In the genomic region with DNA sequence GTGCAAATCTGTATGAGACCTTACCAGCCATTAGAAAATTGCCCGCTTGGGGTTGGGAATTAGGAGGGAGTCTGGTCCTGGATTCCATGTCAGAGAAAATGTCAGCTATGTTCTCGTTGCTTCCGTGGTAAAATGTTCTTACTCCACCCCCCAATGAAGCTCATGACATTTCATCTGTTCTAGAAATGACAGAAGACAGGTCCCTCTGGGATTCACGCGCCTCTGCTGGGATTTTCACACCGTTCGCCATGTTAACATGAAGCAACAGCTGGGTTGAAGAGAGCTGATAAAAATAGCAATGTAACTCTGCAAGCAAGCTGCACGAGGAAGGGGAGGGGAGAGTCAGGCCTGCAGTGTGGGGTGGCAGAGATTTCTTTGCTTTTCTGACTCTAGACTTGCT, we compare ENCODE assay signal across 10 mouse cellular contexts. TPM values are rescaled to one million over a fixed set of nuclear protein-coding genes. Genes with fewer than 3 reads are reported as not detected.
DNase-seq lines count a peak whose midpoint lies in the region; ATAC-seq and TF ChIP-seq lines count a peak whose summit lies in the region.
"Had no signal": no experiment of that assay in that cellular context is flagged by ENCODE, and none has a peak within 500 bp of the region (broad histone marks: within the 10 kb centered on the region; RNA-seq: fewer than 3 reads in every experiment).

No protein-coding gene starts in this region.

- 0 out of 2 replicates have a peak, but pooled peaks cover 4% of the 10 kb centered on the region for H3K4me1 ChIP-seq in forebrain, postnatal 0 days (ENCODE audit: insufficient read depth)
- H3K4me1 ChIP-seq in heart, embryonic 16.5 days (ENCODE audit: control insufficient read depth, insufficient read depth, low read length) = peaks cover 9% of the 10 kb centered on the region

- H3K4me2 ChIP-seq in forebrain, postnatal 0 days (ENCODE audit: low read depth) = no peak overlapping the region
- peak overlapping the region; percentile 4; the same call in 1 of the 2 replicates for H3K4me2 ChIP-seq in heart, embryonic 16.5 days (ENCODE audit: low read depth, low read length)

- H3K36me3 ChIP-seq in forebrain, postnatal 0 days (ENCODE audit: insufficient read depth) = no peaks in the 10 kb centered on the region
- H3K36me3 ChIP-seq in heart, embryonic 16.5 days (ENCODE audit: control insufficient read depth, insufficient read depth) = no peaks in the 10 kb centered on the region

- no peaks in the 10 kb centered on the region for H3K27me3 ChIP-seq in forebrain, postnatal 0 days (ENCODE audit: insufficient read depth, low read length)
- H3K27me3 ChIP-seq in heart, embryonic 16.5 days (ENCODE audit: control insufficient read depth, insufficient read depth, low read length) = no peaks in the 10 kb centered on the region

- peak; percentile 91 for ATAC-seq in forebrain, postnatal 0 days
- peak; percentile 86 for ATAC-seq in heart, embryonic 16.5 days (replicated peaks; ENCODE audit: extremely low read depth, insufficient read depth, low FRiP score)
- ATAC-seq: hindbrain, postnatal 0 days had no signal

- WGBS in forebrain, postnatal 0 days = 57% methylated on average over 8 of the region's 8 CpGs
- 27% methylated on average over 8 of the region's 8 CpGs for WGBS in heart, embryonic 16.5 days

- TF ChIP-seq CTCF in forebrain, postnatal 0 days (IDR thresholded peaks at IDR 0.05; ENCODE audit: low read depth) = no peak

- intact Hi-C loops in heart, postnatal 25 days (cut with DNase I) = no loop called here

- DNase-seq in heart, adult 11 months = peak; percentile 95
- no peak for DNase-seq in heart, postnatal 25 days (ENCODE audit: low spot score)
- DNase-seq in A20 (ENCODE audit: low read depth, low spot score) = peak; percentile 57
- peak; percentile 67 for DNase-seq in forebrain, postnatal 0 days
- DNase-seq in urinary bladder, postnatal 14 days (ENCODE audit: low spot score) = no peak
- DNase-seq in testis, postnatal 10 days (ENCODE audit: low spot score) = no peak
- DNase-seq in layer of hippocampus, postnatal 10 days (ENCODE audit: low spot score in 2 of 2) = no peak
- DNase-seq: adrenal gland, postnatal 25 days had no signal

- no peak overlapping the region for H3K9ac ChIP-seq in forebrain, postnatal 0 days
- H3K9ac ChIP-seq in heart, embryonic 16.5 days (ENCODE audit: low read length) = no peak overlapping the region

- no peaks in the 10 kb centered on the region for H3K9me3 ChIP-seq in forebrain, postnatal 0 days (ENCODE audit: low read length)
- no peaks in the 10 kb centered on the region for H3K9me3 ChIP-seq in heart, embryonic 16.5 days (replicated peaks; ENCODE audit: control insufficient read depth, low read length)

- peak overlapping the region; percentile 35; the same call in 1 of the 2 replicates for H3K27ac ChIP-seq in forebrain, postnatal 0 days (ENCODE audit: low read depth, low read length)
- H3K27ac ChIP-seq in heart, embryonic 16.5 days (ENCODE audit: low read length) = peak overlapping the region; percentile 87
- H3K27ac ChIP-seq: hindbrain, postnatal 0 days had no signal

- H3K4me3 ChIP-seq in forebrain, postnatal 0 days (ENCODE audit: low read depth, low read length) = no peak overlapping the region
- H3K4me3 ChIP-seq in heart, embryonic 16.5 days (ENCODE audit: low read length) = no peak overlapping the region

RNA-seq across cellular contexts. Expression of a gene that starts 42.1 kb away (rescaled TPM):
- total RNA-seq in heart, postnatal 25 days (2021) = 100 to 1,000 TPM; 130 to 147 TPM
- total RNA-seq in forebrain, postnatal 0 days (2014; rRNA removed) = 62.2 and 80.9 TPM in 2 replicates
- 31.1 and 47.7 TPM in 2 replicates for polyA plus RNA-seq in forebrain, postnatal 0 days (2015; fragmentation: Nextera tagmentation; extraction: Ambion mirVana)
- 119 and 120 TPM in 2 replicates for polyA plus RNA-seq in heart, embryonic 16.5 days (2015; fragmentation: Nextera tagmentation; extraction: Ambion mirVana)
- 100 to 1,000 TPM; 126 to 138 TPM for total RNA-seq in layer of hippocampus, postnatal 10 days (2021)

Comparison
In these comparisons a context has a peak if more than half of its experiments do, and no peak if none do; other contexts are left out.
1. DNase-seq: peak in heart, adult 11 months (single experiment), A20 (single experiment) and forebrain, postnatal 0 days (single experiment); none in heart, postnatal 25 days (single experiment), urinary bladder, postnatal 14 days (single experiment), testis, postnatal 10 days (single experiment) and layer of hippocampus, postnatal 10 days (0 of 2).